14 mouse cellular contexts compared by ENCODE assay signal in the genomic region with DNA sequence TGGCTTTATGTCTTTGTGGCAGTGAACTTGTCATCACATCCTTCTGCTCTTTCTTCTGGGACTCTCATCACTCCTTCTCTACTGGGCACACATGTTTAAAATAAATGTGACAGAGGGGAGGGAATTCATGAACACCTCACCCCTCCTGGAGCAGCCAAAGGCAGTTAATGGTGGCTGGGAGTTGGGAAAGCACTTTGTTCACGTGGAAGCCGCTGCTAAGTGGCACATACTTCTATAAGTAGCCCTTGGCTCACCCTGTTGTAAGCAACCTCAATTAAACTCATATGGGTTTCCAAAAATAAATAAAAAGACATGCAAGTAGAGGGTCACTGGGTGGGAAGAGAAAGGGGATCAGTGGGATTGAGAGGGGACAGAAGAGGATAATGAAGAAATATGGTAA.
"Had no signal": no experiment of that assay in that cellular context is flagged by ENCODE, and none has a peak within 500 bp of the region (broad histone marks: within the 10 kb centered on the region; RNA-seq: fewer than 3 reads in every experiment).

No protein-coding gene starts in this region.

- H3K27ac ChIP-seq: liver, embryonic 14.5 days; lung, embryonic 15.5 days; midbrain, embryonic 10.5 days; midbrain, embryonic 12.5 days; neural tube, embryonic 12.5 days; stomach, embryonic 15.5 days; stomach, postnatal 0 days had no signal

- H3K4me2 ChIP-seq: lung, embryonic 15.5 days; midbrain, embryonic 12.5 days; neural tube, embryonic 12.5 days; stomach, embryonic 15.5 days had no signal

- H3K27me3 ChIP-seq: lung, embryonic 15.5 days; midbrain, embryonic 12.5 days; neural tube, embryonic 12.5 days; stomach, embryonic 15.5 days had no signal

- H3K4me3 ChIP-seq: lung, embryonic 15.5 days; midbrain, embryonic 10.5 days; midbrain, embryonic 12.5 days; neural tube, embryonic 12.5 days; stomach, embryonic 15.5 days had no signal

- H3K4me1 ChIP-seq: midbrain, embryonic 10.5 days; midbrain, embryonic 12.5 days; neural tube, embryonic 12.5 days; stomach, embryonic 15.5 days had no signal

- H3K36me3 ChIP-seq: lung, embryonic 15.5 days; midbrain, embryonic 10.5 days; midbrain, embryonic 12.5 days; neural tube, embryonic 12.5 days; stomach, embryonic 15.5 days had no signal

- H3K9ac ChIP-seq: liver, embryonic 14.5 days; lung, embryonic 15.5 days; midbrain, embryonic 12.5 days; neural tube, embryonic 12.5 days; stomach, embryonic 15.5 days had no signal

- DNase-seq: lung, adult 2 months; lung, postnatal 14 days; midbrain, embryonic 14.5 days; right cerebral cortex, postnatal 14 days; thymus, postnatal 25 days; thymus, postnatal 4 days had no signal

- ATAC-seq: midbrain, embryonic 16.5 days had no signal

- H3K9me3 ChIP-seq: lung, embryonic 15.5 days; midbrain, embryonic 10.5 days; midbrain, embryonic 12.5 days; neural tube, embryonic 12.5 days; stomach, embryonic 15.5 days had no signal
